Mouse (Mus musculus) heart, embryonic 12.5 days (tissue): ENCODE measurements around the gene Coro2a. TPM values are rescaled to one million over a fixed set of nuclear protein-coding genes. Genes with fewer than 3 reads are reported as not detected.

Experiments used
- ATAC-seq: fragments of 200-750 bp; cut with Nextera tagmentation; 2 replicates; pipeline ENCODE4 v1.8.0; 2017; ENCODE audit warnings: moderate TSS enrichment, moderate library complexity; ENCODE audit not compliant: insufficient number of reproducible peaks, low FRiP score
- H3K27ac ChIP-seq: fragments of 300-500 bp; sonication (generic); 2 replicates; pipeline ENCODE4 v1.5.1; 2016; ENCODE audit warnings: mild to moderate bottlenecking, moderate library complexity; ENCODE audit not compliant: poor library complexity, severe bottlenecking
- H3K27me3 ChIP-seq: fragments of 300-500 bp; sonication (generic); replicated peaks from 2 replicates; pipeline ENCODE4 v1.6.1; 2016; ENCODE audit warnings: mild to moderate bottlenecking, moderate library complexity
- H3K36me3 ChIP-seq: fragments of 300-500 bp; sonication (generic); 2 replicates; pipeline ENCODE4 v1.6.1; 2016; ENCODE audit warnings: mild to moderate bottlenecking, moderate library complexity
- H3K4me1 ChIP-seq: fragments of 300-500 bp; sonication (generic); replicated peaks from 2 replicates; pipeline ENCODE4 v1.6.1; 2016; ENCODE audit warnings: mild to moderate bottlenecking
- H3K4me2 ChIP-seq: fragments of 300-500 bp; sonication (generic); 2 replicates; pipeline ENCODE4 v1.6.1; 2016; ENCODE audit warnings: mild to moderate bottlenecking, moderate library complexity
- H3K4me3 ChIP-seq: fragments of 300-500 bp; sonication (generic); 2 replicates; pipeline ENCODE4 v1.5.1; 2016; ENCODE audit warnings: mild to moderate bottlenecking
- H3K9ac ChIP-seq: fragments of 300-500 bp; sonication (generic); 2 replicates; pipeline ENCODE4 v1.6.1; 2016; ENCODE audit warnings: mild to moderate bottlenecking, moderate library complexity
- H3K9me3 ChIP-seq: fragments of 300-500 bp; sonication (generic); replicated peaks from 2 replicates; pipeline ENCODE4 v1.6.1; 2016; ENCODE audit warnings: mild to moderate bottlenecking, moderate library complexity
- WGBS: fragments of 180-500 bp; shearing (Covaris S2); methylation state at CpG from one replicate; pipeline ENCODE4 v1.1.7; 2016; 5-methylcytosine and 5-hydroxymethylcytosine counted together
- polyA plus RNA-seq: library from polyadenylated mRNA; unstranded; fragments of >200 nt; fragmentation: Nextera tagmentation; extraction: Ambion mirVana; gene quantifications from 2 replicates; pipeline ENCODE4 v1.2.1, GENCODE M21; 2016

Gene Coro2a
- polyA plus RNA-seq, 1 experiment from 2014 or later, result 0.34 TPM

GRCm38 (mm10) chr4:46497286-46497892 is 104.6 kb downstream of the Coro2a start:
- no peak for ATAC-seq
- WGBS, result 45% methylated on average over 4 of the region's 4 CpGs

GRCm38 (mm10) chr4:46495543-46495942 is 106.5 kb downstream of the Coro2a start:
- WGBS, result 86% methylated on average over 12 of the region's 12 CpGs
- Histone ChIP-seq H3K36me3 (peaks cover 66% of the 10 kb centered on the region), H3K27ac (no peak overlapping the region), H3K4me1 (peaks cover under 1% of the 10 kb centered on the region; the same call in 1 of the 2 replicates), H3K27me3 (no peaks in the 10 kb centered on the region), H3K4me2 (no peak overlapping the region), H3K9ac (no peak overlapping the region), H3K4me3 (no peak overlapping the region), H3K9me3 (no peaks in the 10 kb centered on the region)
- no peak for ATAC-seq

More at GRCm38 (mm10) chr4:46497286-46497892, 104.6 kb downstream of the Coro2a start:
- Histone ChIP-seq H3K9ac (no peak overlapping the region), H3K27ac (no peak overlapping the region), H3K4me2 (no peak overlapping the region), H3K4me1 (no peaks in the 10 kb centered on the region), H3K9me3 (no peaks in the 10 kb centered on the region), H3K36me3 (peaks cover 76% of the 10 kb centered on the region), H3K27me3 (no peaks in the 10 kb centered on the region), H3K4me3 (no peak overlapping the region)

- Histone ChIP-seq H3K27ac (no peak overlapping the region), H3K4me3 (no peak overlapping the region), H3K36me3 (peaks cover 51% of the 10 kb centered on the region), H3K27me3 (no peaks in the 10 kb centered on the region), H3K9me3 (no peaks in the 10 kb centered on the region), H3K4me2 (no peak overlapping the region), H3K9ac (no peak overlapping the region), H3K4me1 (peaks cover 6% of the 10 kb centered on the region)
- ATAC-seq, result no peak
- WGBS, result 90% methylated on average over 6 of the region's 6 CpGs
Observed at GRCm38 (mm10) chr4:46493071-46493470, 108.9 kb downstream of the Coro2a start.

- Histone ChIP-seq H3K9ac (peak within 1 kb of the TSS; percentile 87), H3K4me2 (peak within 1 kb of the TSS; percentile 93), H3K36me3 (peaks cover 26% of the 10 kb centered on the region), H3K27ac (peak within 1 kb of the TSS; percentile 75), H3K9me3 (no peaks in the 10 kb centered on the region), H3K27me3 (no peaks in the 10 kb centered on the region), H3K4me3 (peak within 1 kb of the TSS; percentile 91), H3K4me1 (peaks cover 18% of the 10 kb centered on the region)
- WGBS, result under 1% methylated on average over 58 of the region's 58 CpGs
- peak; percentile 96 for ATAC-seq
Observed at GRCm38 (mm10) chr4:46489028-46489925, 112.7 kb downstream of the Coro2a start, which contains the start of gene Nans. Gene Nans, plus strand, starts transcription at chr4:46489248.

GRCm38 (mm10) chr4:46487348-46487747 is 114.7 kb downstream of the Coro2a start:
- no peaks in the 10 kb centered on the region for H3K9me3 ChIP-seq
- H3K4me1 ChIP-seq, result peaks cover 18% of the 10 kb centered on the region
- no peak overlapping the region for H3K27ac ChIP-seq
- no peaks in the 10 kb centered on the region for H3K27me3 ChIP-seq
- ATAC-seq, result no peak
- H3K9ac ChIP-seq, result no peak overlapping the region
- H3K4me3 ChIP-seq, result no peak overlapping the region
- peaks cover 8% of the 10 kb centered on the region; the same call in 1 of the 2 replicates for H3K36me3 ChIP-seq
- 84% methylated on average over 5 of the region's 5 CpGs for WGBS
- H3K4me2 ChIP-seq, result no peak overlapping the region

Other genes with a start within 250 kb of the Coro2a start
- 8.3 and 8.7 TPM in 2 replicates for gene Trmo, start 212.8 kb downstream of the Coro2a start, polyA plus RNA-seq
- gene Hemgn, start 188.7 kb downstream of the Coro2a start, polyA plus RNA-seq, result 9.7 and 12.4 TPM in 2 replicates
- gene Anp32b, start 151.3 kb downstream of the Coro2a start, polyA plus RNA-seq, result 209 and 214 TPM in 2 replicates
- 62.2 and 68.3 TPM in 2 replicates for gene Nans, start 113.0 kb downstream of the Coro2a start, polyA plus RNA-seq
- gene Trim14, start 66.1 kb downstream of the Coro2a start, polyA plus RNA-seq, result 0.78 and 1.5 TPM in 2 replicates
- gene Tbc1d2, start 48.0 kb upstream of the Coro2a start, polyA plus RNA-seq, result 0.42 and 0.51 TPM in 2 replicates